Mouse (Mus musculus): ENCODE results near the gene Sgca. TPM values are rescaled to one million over a fixed set of nuclear protein-coding genes. Genes with fewer than 3 reads are reported as not detected.

Gene Sgca
- polyA plus RNA-seq, 1 experiment from 2014 or later = 0.84 TPM

GRCm38 (mm10) chr11:94942282-94943023, 33.7 kb downstream of the Sgca start:
- ATAC-seq (replicated peaks; ENCODE audit: insufficient number of reproducible peaks, low FRiP score, low TSS enrichment, low read depth) (no peak), DNase-seq (ENCODE audit: low spot score) (peak; percentile 46)
- H3K9me3 ChIP-seq (replicated peaks; ENCODE audit: control insufficient read depth, low read length) = no peaks in the 10 kb centered on the region
- peaks cover 6% of the 10 kb centered on the region for H3K36me3 ChIP-seq (replicated peaks; ENCODE audit: control insufficient read depth, insufficient read depth, low read depth, low read length)
- H3K9ac ChIP-seq (replicated peaks; ENCODE audit: low read length) = no peak overlapping the region
- no peaks in the 10 kb centered on the region; the same call in 1 of the 2 replicates for H3K27me3 ChIP-seq (ENCODE audit: control insufficient read depth, insufficient read depth, low read length)
- WGBS = 54% methylated on average over 13 of the region's 13 CpGs
- no peak overlapping the region for H3K4me2 ChIP-seq (ENCODE audit: low read depth, low read length)
- no peaks in the 10 kb centered on the region for H3K4me1 ChIP-seq (ENCODE audit: control insufficient read depth, insufficient read depth, low read length)
- no peak overlapping the region for H3K4me3 ChIP-seq (ENCODE audit: low read depth, low read length)
- H3K27ac ChIP-seq (replicated peaks; ENCODE audit: low read depth, low read length) = no peak overlapping the region

- H3K9me3 ChIP-seq (replicated peaks; ENCODE audit: control insufficient read depth, low read length) = no peaks in the 10 kb centered on the region
- ATAC-seq (replicated peaks; ENCODE audit: insufficient number of reproducible peaks, low FRiP score, low TSS enrichment, low read depth) = no peak
- no peaks in the 10 kb centered on the region for H3K4me1 ChIP-seq (ENCODE audit: control insufficient read depth, insufficient read depth, low read length)
- H3K9ac ChIP-seq (replicated peaks; ENCODE audit: low read length) = no peak overlapping the region
- H3K27ac ChIP-seq (replicated peaks; ENCODE audit: low read depth, low read length) = no peak overlapping the region
- H3K4me2 ChIP-seq (ENCODE audit: low read depth, low read length) = no peak overlapping the region
- 81% methylated on average over 8 of the region's 8 CpGs for WGBS
- no peak for DNase-seq (ENCODE audit: low spot score)
- H3K4me3 ChIP-seq (ENCODE audit: low read depth, low read length) = no peak overlapping the region
- H3K36me3 ChIP-seq (replicated peaks; ENCODE audit: control insufficient read depth, insufficient read depth, low read depth, low read length) = peaks cover 6% of the 10 kb centered on the region
- no peaks in the 10 kb centered on the region; the same call in 1 of the 2 replicates for H3K27me3 ChIP-seq (ENCODE audit: control insufficient read depth, insufficient read depth, low read length)
Measured at GRCm38 (mm10) chr11:94941776-94942175, 34.4 kb downstream of the Sgca start.

GRCm38 (mm10) chr11:94941121-94941520, 35.0 kb downstream of the Sgca start:
- DNase-seq (ENCODE audit: low spot score) = no peak
- Histone ChIP-seq H3K9ac (replicated peaks; ENCODE audit: low read length) (no peak overlapping the region), H3K4me2 (ENCODE audit: low read depth, low read length) (no peak overlapping the region), H3K4me1 (ENCODE audit: control insufficient read depth, insufficient read depth, low read length) (no peaks in the 10 kb centered on the region), H3K4me3 (ENCODE audit: low read depth, low read length) (no peak overlapping the region), H3K9me3 (replicated peaks; ENCODE audit: control insufficient read depth, low read length) (no peaks in the 10 kb centered on the region), H3K36me3 (replicated peaks; ENCODE audit: control insufficient read depth, insufficient read depth, low read depth, low read length) (peaks cover 6% of the 10 kb centered on the region), H3K27me3 (ENCODE audit: control insufficient read depth, insufficient read depth, low read length) (no peaks in the 10 kb centered on the region; the same call in 1 of the 2 replicates), H3K27ac (replicated peaks; ENCODE audit: low read depth, low read length) (no peak overlapping the region)
- no peak for ATAC-seq (replicated peaks; ENCODE audit: insufficient number of reproducible peaks, low FRiP score, low TSS enrichment, low read depth)
- WGBS = 35% methylated on average over 9 of the region's 9 CpGs

GRCm38 (mm10) chr11:94939280-94939679, 36.8 kb downstream of the Sgca start:
- Histone ChIP-seq H3K36me3 (replicated peaks; ENCODE audit: control insufficient read depth, insufficient read depth, low read depth, low read length) (peaks cover 4% of the 10 kb centered on the region), H3K4me1 (ENCODE audit: control insufficient read depth, insufficient read depth, low read length) (peaks cover 2% of the 10 kb centered on the region; the same call in 1 of the 2 replicates), H3K27ac (replicated peaks; ENCODE audit: low read depth, low read length) (no peak overlapping the region), H3K4me3 (ENCODE audit: low read depth, low read length) (no peak overlapping the region), H3K4me2 (ENCODE audit: low read depth, low read length) (no peak overlapping the region), H3K9ac (replicated peaks; ENCODE audit: low read length) (no peak overlapping the region), H3K27me3 (ENCODE audit: control insufficient read depth, insufficient read depth, low read length) (no peaks in the 10 kb centered on the region; the same call in 1 of the 2 replicates), H3K9me3 (replicated peaks; ENCODE audit: control insufficient read depth, low read length) (no peaks in the 10 kb centered on the region)
- ATAC-seq (replicated peaks; ENCODE audit: insufficient number of reproducible peaks, low FRiP score, low TSS enrichment, low read depth) (no peak), DNase-seq (ENCODE audit: low spot score) (peak; percentile 84)
- 17% methylated on average over 4 of the region's 4 CpGs for WGBS

GRCm38 (mm10) chr11:94938296-94938695, 37.8 kb downstream of the Sgca start:
- Histone ChIP-seq H3K27ac (replicated peaks; ENCODE audit: low read depth, low read length) (no peak overlapping the region), H3K4me2 (ENCODE audit: low read depth, low read length) (peak overlapping the region; percentile 39), H3K4me1 (ENCODE audit: control insufficient read depth, insufficient read depth, low read length) (peaks cover 5% of the 10 kb centered on the region; the same call in 1 of the 2 replicates), H3K36me3 (replicated peaks; ENCODE audit: control insufficient read depth, insufficient read depth, low read depth, low read length) (peaks cover 4% of the 10 kb centered on the region), H3K9me3 (replicated peaks; ENCODE audit: control insufficient read depth, low read length) (no peaks in the 10 kb centered on the region), H3K9ac (replicated peaks; ENCODE audit: low read length) (no peak overlapping the region), H3K27me3 (ENCODE audit: control insufficient read depth, insufficient read depth, low read length) (no peaks in the 10 kb centered on the region; the same call in 1 of the 2 replicates), H3K4me3 (ENCODE audit: low read depth, low read length) (peak overlapping the region; percentile 32)
- ATAC-seq (replicated peaks; ENCODE audit: insufficient number of reproducible peaks, low FRiP score, low TSS enrichment, low read depth) (no peak), DNase-seq (ENCODE audit: low spot score) (no peak)
- WGBS = 24% methylated on average over 9 of the region's 9 CpGs

- no peaks in the 10 kb centered on the region; the same call in 1 of the 2 replicates for H3K27me3 ChIP-seq (ENCODE audit: control insufficient read depth, insufficient read depth, low read length)
- ATAC-seq (replicated peaks; ENCODE audit: insufficient number of reproducible peaks, low FRiP score, low TSS enrichment, low read depth) (peak; percentile 13; the same call in 1 of the 2 replicates), DNase-seq (ENCODE audit: low spot score) (no peak)
- H3K9me3 ChIP-seq (replicated peaks; ENCODE audit: control insufficient read depth, low read length) = no peaks in the 10 kb centered on the region
- H3K4me1 ChIP-seq (ENCODE audit: control insufficient read depth, insufficient read depth, low read length) = peaks cover 5% of the 10 kb centered on the region; the same call in 1 of the 2 replicates
- peak overlapping the region; percentile 10; the same call in 1 of the 2 replicates for H3K9ac ChIP-seq (replicated peaks; ENCODE audit: low read length)
- peaks cover 4% of the 10 kb centered on the region for H3K36me3 ChIP-seq (replicated peaks; ENCODE audit: control insufficient read depth, insufficient read depth, low read depth, low read length)
- WGBS = 2% methylated on average over 15 of the region's 15 CpGs
- H3K4me2 ChIP-seq (ENCODE audit: low read depth, low read length) = peak overlapping the region; percentile 39
- peak overlapping the region; percentile 32 for H3K4me3 ChIP-seq (ENCODE audit: low read depth, low read length)
- H3K27ac ChIP-seq (replicated peaks; ENCODE audit: low read depth, low read length) = no peak overlapping the region
Measured at GRCm38 (mm10) chr11:94937787-94938186, 38.3 kb downstream of the Sgca start.

- 1% methylated on average over 18 of the region's 18 CpGs for WGBS
Measured at GRCm38 (mm10) chr11:94937335-94937781, 38.8 kb downstream of the Sgca start.

GRCm38 (mm10) chr11:94936851-94937295, 39.3 kb downstream of the Sgca start:
- WGBS = 0% methylated on average over 15 of the region's 17 CpGs
- H3K4me1 ChIP-seq (ENCODE audit: control insufficient read depth, insufficient read depth, low read length) = peaks cover 5% of the 10 kb centered on the region; the same call in 1 of the 2 replicates
- DNase-seq (ENCODE audit: low spot score) (peak; percentile 97), ATAC-seq (replicated peaks; ENCODE audit: insufficient number of reproducible peaks, low FRiP score, low TSS enrichment, low read depth) (peak; percentile 83)
- peak overlapping the region; percentile 43 for H3K27ac ChIP-seq (replicated peaks; ENCODE audit: low read depth, low read length)
- H3K27me3 ChIP-seq (ENCODE audit: control insufficient read depth, insufficient read depth, low read length) = no peaks in the 10 kb centered on the region; the same call in 1 of the 2 replicates
- peak overlapping the region; percentile 38 for H3K9ac ChIP-seq (replicated peaks; ENCODE audit: low read length)
- H3K36me3 ChIP-seq (replicated peaks; ENCODE audit: control insufficient read depth, insufficient read depth, low read depth, low read length) = no peaks in the 10 kb centered on the region
- H3K4me3 ChIP-seq (ENCODE audit: low read depth, low read length) = peak overlapping the region; percentile 32
- H3K9me3 ChIP-seq (replicated peaks; ENCODE audit: control insufficient read depth, low read length) = no peaks in the 10 kb centered on the region
- H3K4me2 ChIP-seq (ENCODE audit: low read depth, low read length) = peak overlapping the region; percentile 48

More at GRCm38 (mm10) chr11:94937335-94937781, 38.8 kb downstream of the Sgca start:
- peak overlapping the region; percentile 10; the same call in 1 of the 2 replicates for H3K9ac ChIP-seq (replicated peaks; ENCODE audit: low read length)
- H3K4me3 ChIP-seq (ENCODE audit: low read depth, low read length) = peak overlapping the region; percentile 32
- peaks cover 2% of the 10 kb centered on the region for H3K36me3 ChIP-seq (replicated peaks; ENCODE audit: control insufficient read depth, insufficient read depth, low read depth, low read length)
- ATAC-seq (replicated peaks; ENCODE audit: insufficient number of reproducible peaks, low FRiP score, low TSS enrichment, low read depth) = peak; percentile 4; the same call in 1 of the 2 replicates
- no peak for DNase-seq (ENCODE audit: low spot score)
- peak overlapping the region; percentile 39 for H3K4me2 ChIP-seq (ENCODE audit: low read depth, low read length)
- H3K9me3 ChIP-seq (replicated peaks; ENCODE audit: control insufficient read depth, low read length) = no peaks in the 10 kb centered on the region
- peaks cover 5% of the 10 kb centered on the region; the same call in 1 of the 2 replicates for H3K4me1 ChIP-seq (ENCODE audit: control insufficient read depth, insufficient read depth, low read length)
- H3K27me3 ChIP-seq (ENCODE audit: control insufficient read depth, insufficient read depth, low read length) = no peaks in the 10 kb centered on the region; the same call in 1 of the 2 replicates
- no peak overlapping the region for H3K27ac ChIP-seq (replicated peaks; ENCODE audit: low read depth, low read length)
